Mouse (Mus musculus) intestine, postnatal 0 days (tissue): ENCODE measurements around the gene Cdkl2. TPM values are rescaled to one million over a fixed set of nuclear protein-coding genes. Genes with fewer than 3 reads are reported as not detected.

ENCODE experiments used
- ATAC-seq: fragments of 200-750 bp; cut with Nextera tagmentation; 2 replicates; pipeline ENCODE4 v1.8.0; 2017; ENCODE audit warnings: mild to moderate bottlenecking, moderate TSS enrichment, moderate library complexity
- H3K27ac ChIP-seq: fragments of 300-500 bp; sonication (generic); 2 replicates; pipeline ENCODE4 v1.5.1; 2014; ENCODE audit warnings: mild to moderate bottlenecking, low read depth, low read length, moderate library complexity
- H3K27me3 ChIP-seq: fragments of 300-500 bp; sonication (generic); replicated peaks from 2 replicates; pipeline ENCODE4 v1.6.1; 2014; ENCODE audit warnings: low read length, mixed read lengths; ENCODE audit not compliant: control insufficient read depth, insufficient read depth
- H3K36me3 ChIP-seq: fragments of 300-500 bp; sonication (generic); 2 replicates; pipeline ENCODE4 v1.6.1; 2014; ENCODE audit warnings: mild to moderate bottlenecking, moderate library complexity; ENCODE audit not compliant: control insufficient read depth, insufficient read depth
- H3K4me1 ChIP-seq: fragments of 300-500 bp; sonication (generic); replicated peaks from 2 replicates; pipeline ENCODE4 v1.6.1; 2014; ENCODE audit warnings: antibody characterized with exemption, low read length, mixed read lengths; ENCODE audit not compliant: control insufficient read depth, insufficient read depth
- H3K4me2 ChIP-seq: fragments of 300-500 bp; sonication (generic); replicated peaks from 2 replicates; pipeline ENCODE4 v1.6.1; 2014; ENCODE audit warnings: low read depth, mild to moderate bottlenecking, moderate library complexity
- H3K4me3 ChIP-seq: fragments of 300-500 bp; sonication (generic); 2 replicates; pipeline ENCODE4 v1.5.1; 2014; ENCODE audit warnings: low read depth, low read length
- H3K9ac ChIP-seq: fragments of 300-500 bp; sonication (generic); 2 replicates; pipeline ENCODE4 v1.6.1; 2014; ENCODE audit warnings: mild to moderate bottlenecking, low read depth, low read length
- H3K9me3 ChIP-seq: fragments of 300-500 bp; sonication (generic); 2 replicates; pipeline ENCODE4 v1.6.1; 2016; ENCODE audit warnings: mixed run types; ENCODE audit not compliant: control insufficient read depth
- CTCF ChIP-seq: sonication (generic); IDR thresholded peaks from 2 replicates; pipeline ENCODE4 v1.5.1; 2016; ENCODE audit warnings: low read depth, mild to moderate bottlenecking, control low read depth, antibody characterized with exemption, moderate library complexity
- WGBS: fragments of 180-500 bp; shearing (Covaris S2); extraction: QIAGEN DNeasy Blood & Tissue Kit; methylation state at CpG from one replicate; pipeline ENCODE4 v1.1.7; 2014; 5-methylcytosine and 5-hydroxymethylcytosine counted together
- polyA plus RNA-seq: library from polyadenylated mRNA; unstranded; fragments of >200 nt; fragmentation: Nextera tagmentation; extraction: Ambion mirVana; gene quantifications from 2 replicates; pipeline ENCODE4 v1.2.1, GENCODE M21; 2015

Cdkl2 gene
- polyA plus RNA-seq, 1 experiment from 2014 or later = 3.2 TPM

GRCm38 (mm10) chr5:91976566-91977396 lies 66.9 kb downstream of the Cdkl2 start:
- 78% methylated on average over 10 of the region's 10 CpGs for WGBS
- no peak overlapping the region for H3K9ac ChIP-seq

GRCm38 (mm10) chr5:91975758-91976157 lies 67.9 kb downstream of the Cdkl2 start:
- no peaks in the 10 kb centered on the region for H3K36me3 ChIP-seq
- H3K9me3 ChIP-seq = no peaks in the 10 kb centered on the region
- TF ChIP-seq CTCF = no peak
- 86% methylated on average over 9 of the region's 9 CpGs for WGBS
- no peaks in the 10 kb centered on the region for H3K27me3 ChIP-seq
- H3K4me1 ChIP-seq = no peaks in the 10 kb centered on the region
- no peak overlapping the region for H3K9ac ChIP-seq
- H3K4me3 ChIP-seq = no peak overlapping the region
- no peak for ATAC-seq
- H3K4me2 ChIP-seq = no peak overlapping the region
- H3K27ac ChIP-seq = no peak overlapping the region

More at GRCm38 (mm10) chr5:91976566-91977396, 66.9 kb downstream of the Cdkl2 start:
- H3K4me3 ChIP-seq = no peak overlapping the region
- H3K36me3 ChIP-seq = no peaks in the 10 kb centered on the region
- H3K4me2 ChIP-seq = no peak overlapping the region
- no peaks in the 10 kb centered on the region for H3K4me1 ChIP-seq
- H3K9me3 ChIP-seq = no peaks in the 10 kb centered on the region
- no peak overlapping the region for H3K27ac ChIP-seq
- ATAC-seq = no peak
- TF ChIP-seq CTCF = no peak
- H3K27me3 ChIP-seq = no peaks in the 10 kb centered on the region

GRCm38 (mm10) chr5:91974002-91974401 lies 69.7 kb downstream of the Cdkl2 start:
- H3K27me3 ChIP-seq = no peaks in the 10 kb centered on the region
- H3K9me3 ChIP-seq = no peaks in the 10 kb centered on the region
- no peak overlapping the region for H3K9ac ChIP-seq
- H3K4me1 ChIP-seq = no peaks in the 10 kb centered on the region
- H3K4me2 ChIP-seq = no peak overlapping the region
- H3K27ac ChIP-seq = no peak overlapping the region
- WGBS = 89% methylated on average over 7 of the region's 7 CpGs
- no peak for TF ChIP-seq CTCF
- peaks cover 8% of the 10 kb centered on the region for H3K36me3 ChIP-seq
- ATAC-seq = no peak
- no peak overlapping the region for H3K4me3 ChIP-seq

GRCm38 (mm10) chr5:91972046-91972445 lies 71.6 kb downstream of the Cdkl2 start:
- no peak for ATAC-seq
- H3K27me3 ChIP-seq = no peaks in the 10 kb centered on the region
- TF ChIP-seq CTCF = no peak
- H3K4me1 ChIP-seq = no peaks in the 10 kb centered on the region
- no peak overlapping the region for H3K9ac ChIP-seq
- no peak overlapping the region for H3K4me3 ChIP-seq
- no peak overlapping the region for H3K4me2 ChIP-seq
- no peaks in the 10 kb centered on the region for H3K9me3 ChIP-seq
- H3K36me3 ChIP-seq = peaks cover 11% of the 10 kb centered on the region
- WGBS = 89% methylated on average over 3 of the region's 3 CpGs
- no peak overlapping the region for H3K27ac ChIP-seq

GRCm38 (mm10) chr5:91962639-91963440 lies 80.8 kb downstream of the Cdkl2 start, which contains the start of gene Rchy1:
Gene Rchy1, minus strand, starts transcription at chr5:91963068.
- peak; percentile 97 for ATAC-seq
- no peaks in the 10 kb centered on the region for H3K9me3 ChIP-seq
- H3K27ac ChIP-seq = peak within 1 kb of the TSS; percentile 97
- H3K4me3 ChIP-seq = peak within 1 kb of the TSS; percentile 82
- peak; percentile 46 for TF ChIP-seq CTCF
- H3K9ac ChIP-seq = peak within 1 kb of the TSS; percentile 83
- H3K27me3 ChIP-seq = no peaks in the 10 kb centered on the region
- no peaks in the 10 kb centered on the region for H3K4me1 ChIP-seq
- peak within 1 kb of the TSS; percentile 70 for H3K4me2 ChIP-seq
- H3K36me3 ChIP-seq = peaks cover 14% of the 10 kb centered on the region; the same call in 1 of the 2 replicates
- under 1% methylated on average over 65 of the region's 65 CpGs for WGBS

- H3K27me3 ChIP-seq = no peaks in the 10 kb centered on the region
- H3K4me2 ChIP-seq = peak overlapping the region; percentile 70
- H3K4me3 ChIP-seq = peak overlapping the region; percentile 82
- H3K9me3 ChIP-seq = no peaks in the 10 kb centered on the region
- under 1% methylated on average over 14 of the region's 14 CpGs for WGBS
- H3K36me3 ChIP-seq = peaks cover 14% of the 10 kb centered on the region; the same call in 1 of the 2 replicates
- no peak; the same call in 1 of the 2 replicates for ATAC-seq
- H3K9ac ChIP-seq = peak overlapping the region; percentile 83
- H3K27ac ChIP-seq = peak overlapping the region; percentile 97
- H3K4me1 ChIP-seq = no peaks in the 10 kb centered on the region
- TF ChIP-seq CTCF = no peak
Measured at GRCm38 (mm10) chr5:91962259-91962638, 81.4 kb downstream of the Cdkl2 start.
